8 mouse cellular contexts compared by ENCODE assay signal in genomic region chr5:109557321-109558122, GRCm38 (mm10). TPM values are rescaled to one million over a fixed set of nuclear protein-coding genes. Genes with fewer than 3 reads are reported as not detected.
DNase-seq lines count a peak whose midpoint lies in the region; ATAC-seq and TF ChIP-seq lines count a peak whose summit lies in the region.

No protein-coding gene starts in this region.

- no peaks in the 10 kb centered on the region for H3K27me3 ChIP-seq in forebrain, embryonic 12.5 days
- H3K27me3 ChIP-seq in liver, embryonic 16.5 days (ENCODE audit: control insufficient read depth, insufficient read depth, low read depth, low read length): no peaks in the 10 kb centered on the region
- H3K27me3 ChIP-seq in neural tube, embryonic 13.5 days: no peaks in the 10 kb centered on the region

- H3K4me1 ChIP-seq in ES-E14 (ENCODE audit: control insufficient read depth in 2 of 2, insufficient read depth in 2 of 2, low read length in 2 of 2, poor library complexity in 1 of 2): 0 out of 4 replicates have a peak, but pooled peaks cover 0 to 3% of the 10 kb centered on the region in 2 experiments
- H3K4me1 ChIP-seq in forebrain, embryonic 12.5 days: no peaks in the 10 kb centered on the region
- H3K4me1 ChIP-seq in liver, embryonic 16.5 days (ENCODE audit: control insufficient read depth, low read depth, low read length): peaks cover 9% of the 10 kb centered on the region; the same call in 1 of the 2 replicates
- H3K4me1 ChIP-seq in neural tube, embryonic 13.5 days (replicated peaks): no peaks in the 10 kb centered on the region

- intact Hi-C loops in heart, postnatal 14 days (cut with DNase I): loop anchor here (10.0 kb wide), 1 partner anchor 367 kb away; the partner anchor contains the start of gene Gm15446

- no peaks in the 10 kb centered on the region for H3K9me3 ChIP-seq in ES-E14 (ENCODE audit: control insufficient read depth, insufficient read depth, low read depth, low read length)
- H3K9me3 ChIP-seq in forebrain, embryonic 12.5 days: peaks cover 53% of the 10 kb centered on the region
- H3K9me3 ChIP-seq in liver, embryonic 16.5 days (replicated peaks; ENCODE audit: control insufficient read depth, low read length): peaks cover 34% of the 10 kb centered on the region
- peaks cover 36% of the 10 kb centered on the region for H3K9me3 ChIP-seq in neural tube, embryonic 13.5 days

- H3K4me3 ChIP-seq in ES-E14 (ENCODE audit: insufficient read depth in 1 of 2, low read depth in 1 of 2, low read length in 2 of 2, poor library complexity in 1 of 2, severe bottlenecking in 1 of 2): peak overlapping the region; percentile 72 to 81
- peak overlapping the region; percentile 65 for H3K4me3 ChIP-seq in forebrain, embryonic 12.5 days (replicated peaks)
- peak overlapping the region; percentile 74 for H3K4me3 ChIP-seq in liver, embryonic 16.5 days (ENCODE audit: low read depth, low read length)
- H3K4me3 ChIP-seq in neural tube, embryonic 13.5 days: peak overlapping the region; percentile 62

- peak; percentile 62 for ATAC-seq in cerebellum, adult (ENCODE audit: insufficient number of reproducible peaks, low FRiP score, low TSS enrichment)
- peak; percentile 69 for ATAC-seq in forebrain, embryonic 12.5 days (ENCODE audit: low FRiP score)
- peak; percentile 57 for ATAC-seq in liver, embryonic 16.5 days (ENCODE audit: low read depth)
- ATAC-seq in neural tube, embryonic 13.5 days (ENCODE audit: low read depth): peak; percentile 73

- peak overlapping the region; percentile 100 for H3K27ac ChIP-seq in ES-E14 (ENCODE audit: insufficient read depth, low read depth, low read length, poor library complexity, severe bottlenecking)
- H3K27ac ChIP-seq in forebrain, embryonic 12.5 days: peak overlapping the region; percentile 89
- peak overlapping the region; percentile 94 for H3K27ac ChIP-seq in liver, embryonic 16.5 days (ENCODE audit: low read length)
- H3K27ac ChIP-seq in neural tube, embryonic 13.5 days (replicated peaks): peak overlapping the region; percentile 98

- DNase-seq in ES-E14 (ENCODE audit: low read depth, low spot score): peak; percentile 99
- DNase-seq in heart, postnatal 14 days: peak; percentile 92 to 95
- peak; percentile 90 for DNase-seq in large intestine, adult 2 months (ENCODE audit: low read depth, low spot score)
- peak; percentile 98 for DNase-seq in testis, postnatal 14 days (ENCODE audit: low spot score)

- H3K9ac ChIP-seq in ES-E14 (ENCODE audit: insufficient read depth, low read depth, low read length, poor library complexity, severe bottlenecking): peak overlapping the region; percentile 77
- H3K9ac ChIP-seq in forebrain, embryonic 12.5 days: no peak overlapping the region; the same call in 1 of the 2 replicates
- H3K9ac ChIP-seq in liver, embryonic 16.5 days (ENCODE audit: low read depth, low read length): 0 out of 2 replicates have a peak overlapping the region, but pooled peaks have one; percentile 20
- peak overlapping the region; percentile 76 for H3K9ac ChIP-seq in neural tube, embryonic 13.5 days

- WGBS in forebrain, embryonic 12.5 days: under 1% methylated on average over 35 of the region's 35 CpGs
- WGBS in large intestine, adult 2 months: under 1% methylated on average over 35 of the region's 35 CpGs
- WGBS in liver, embryonic 16.5 days (ENCODE audit: insufficient replicate concordance): under 1% methylated on average over 35 of the region's 35 CpGs
- under 1% methylated on average over 35 of the region's 35 CpGs for WGBS in neural tube, embryonic 13.5 days

- H3K36me3 ChIP-seq in ES-E14 (ENCODE audit: control insufficient read depth, insufficient read depth, low read length, poor library complexity, severe bottlenecking): peaks cover 17% of the 10 kb centered on the region; the same call in 1 of the 2 replicates
- peaks cover 17% of the 10 kb centered on the region for H3K36me3 ChIP-seq in forebrain, embryonic 12.5 days (replicated peaks)
- peaks cover 15% of the 10 kb centered on the region for H3K36me3 ChIP-seq in liver, embryonic 16.5 days (ENCODE audit: control insufficient read depth, insufficient read depth)
- H3K36me3 ChIP-seq in neural tube, embryonic 13.5 days: peaks cover 24% of the 10 kb centered on the region

- H3K4me2 ChIP-seq in forebrain, embryonic 12.5 days: peak overlapping the region; percentile 49
- peak overlapping the region; percentile 76 for H3K4me2 ChIP-seq in liver, embryonic 16.5 days (ENCODE audit: low read depth, low read length)
- peak overlapping the region; percentile 57 for H3K4me2 ChIP-seq in neural tube, embryonic 13.5 days

- in situ Hi-C loops in ES-E14 (cut with MboI; ENCODE audit: low sequenced_read_pairs in 2 of 2, unreplicated experiment in 2 of 2): no loop called here

TF ChIP-seq in ES-E14, 5 proteins besides CTCF, POLR2A, EP300 and RAD21:
- TF ChIP-seq HCFC1 (IDR thresholded peaks at IDR 0.05; ENCODE audit: borderline replicate concordance, insufficient read depth, low read length) (peak; percentile 55; the same call in 1 of the 2 replicates), MAFK (IDR thresholded peaks at IDR 0.05; ENCODE audit: insufficient read depth, low read depth, low read length) (no peak)

RNA-seq across cellular contexts. Expression of gene Crlf2, which starts 1.3 kb away (rescaled TPM):
- 18.4 and 19.9 TPM in 2 replicates for total RNA-seq in ES-E14 (2012; rRNA removed)
- 4.5 and 5.3 TPM in 2 replicates for polyA plus RNA-seq in forebrain, embryonic 12.5 days (2016; fragmentation: Nextera tagmentation; extraction: Ambion mirVana)
- total RNA-seq in heart, postnatal 14 days (2021): 10 to 100 TPM; 10.3 to 11.7 TPM
- 14.5 and 16.9 TPM in 2 replicates for polyA plus RNA-seq in large intestine, adult 2 months (2012; rRNA removed)
- 4.7 and 5.1 TPM in 2 replicates for polyA plus RNA-seq in liver, embryonic 16.5 days (2015; fragmentation: Nextera tagmentation; extraction: Ambion mirVana)
- 10.7 and 14.6 TPM in 2 replicates for polyA plus RNA-seq in neural tube, embryonic 13.5 days (2015; fragmentation: Nextera tagmentation; extraction: Ambion mirVana)

Comparison
In these comparisons a context has a peak if more than half of its experiments do, and no peak if none do; other contexts are left out.
1. Peak in every context shown above with its lines: DNase-seq, ATAC-seq, H3K4me3 ChIP-seq and H3K27ac ChIP-seq.